Mouse (Mus musculus): ENCODE results near the gene Abcg1.

DNA sequence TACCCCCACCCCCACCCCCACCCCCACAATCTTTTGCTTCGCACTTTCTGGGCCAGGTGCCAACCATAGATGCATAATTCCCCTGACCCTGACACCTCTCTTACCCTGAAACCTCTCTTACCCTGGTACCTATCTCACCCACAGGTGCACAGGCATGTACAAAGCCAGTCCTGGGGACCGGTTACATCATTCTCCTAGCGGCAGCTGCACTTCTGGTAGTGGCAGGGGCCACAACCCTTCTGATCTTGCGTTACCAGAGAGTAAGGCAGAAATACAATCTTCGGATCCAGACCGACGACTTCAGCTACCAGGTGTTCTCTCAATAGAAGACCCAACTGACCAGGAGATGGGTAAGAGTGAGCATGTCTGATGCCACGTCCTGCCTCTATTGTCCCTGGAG lies 49.1 kb upstream of the Abcg1 start:
- no peak for TF ChIP-seq CTCF (IDR thresholded peaks at IDR 0.05; ENCODE audit: insufficient read depth, low read length)
- no peak for TF ChIP-seq POLR2A (IDR thresholded peaks at IDR 0.05; ENCODE audit: borderline replicate concordance, extremely low read depth, low read depth, low read length)
